Mouse (Mus musculus) thymus, adult 2 months (tissue): Measurements from ENCODE around the gene Fzd7.

Source experiments
- CTCF ChIP-seq: fragments of 200-500 bp; IDR thresholded peaks from 2 replicates; pipeline ENCODE4 v1.5.1; 2012; ENCODE audit warnings: mild to moderate bottlenecking, control low read depth, low read length, moderate library complexity, borderline replicate concordance; ENCODE audit not compliant: control insufficient read depth, poor library complexity, insufficient read depth; ENCODE audit errors: extremely low read depth
- POLR2A ChIP-seq: fragments of 200-500 bp; IDR thresholded peaks from 2 replicates; pipeline ENCODE4 v1.6.1; 2012; ENCODE audit warnings: mild to moderate bottlenecking, low read length, control low read depth, moderate library complexity; ENCODE audit not compliant: control insufficient read depth, poor library complexity, insufficient read depth; ENCODE audit errors: extremely low read depth

GRCm38 (mm10) chr1:59487651-59488051 is 5.4 kb downstream of the Fzd7 start:
- TF ChIP-seq CTCF (no peak), POLR2A (no peak)
